Mouse (Mus musculus) testis, adult 10 weeks (tissue): ENCODE data around the gene Slc43a1. TPM values are rescaled to one million over a fixed set of nuclear protein-coding genes. Genes with fewer than 3 reads are reported as not detected.

ENCODE experiments used
- polyA plus RNA-seq: library from polyadenylated mRNA; stranded (reverse); fragments of 350-450 nt; fragmentation: Illumina TruSeq; extraction: RNeasy Lipid Tissue Mini Kit (QIAGEN cat#74804); gene quantifications from one replicate; pipeline ENCODE4 v1.2.3, GENCODE M21; 2014; ENCODE audit warnings: low read depth, low replicate concordance

Slc43a1 gene
- 0.11 TPM for polyA plus RNA-seq

DNA sequence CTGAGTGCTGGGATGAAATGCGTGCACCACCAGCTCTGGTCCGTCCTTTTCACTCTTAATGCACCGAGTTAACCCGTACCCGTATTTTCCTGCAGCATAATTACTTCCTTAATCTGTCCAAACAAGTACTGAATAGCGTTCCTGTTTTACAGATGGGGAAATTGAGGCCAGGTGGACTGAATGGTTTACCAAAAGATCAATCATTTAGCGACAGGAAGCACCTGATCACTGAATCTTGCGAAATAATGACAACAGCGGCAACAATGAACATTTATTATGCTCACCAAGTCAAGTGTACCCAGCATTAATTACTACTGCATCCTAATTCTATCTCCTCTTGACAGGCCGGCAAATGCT lies at the start of gene Slc43a1:
Slc43a1 (plus strand) TSS at position 258 of the 357 bp plus-strand sequence.

GRCm38 (mm10) chr2:84798493-84798921 lies 40.1 kb upstream of the Slc43a1 start, which contains the start of gene Ube2l6:
TSS of gene Ube2l6 (plus strand) at chr2:84798828.

DNA sequence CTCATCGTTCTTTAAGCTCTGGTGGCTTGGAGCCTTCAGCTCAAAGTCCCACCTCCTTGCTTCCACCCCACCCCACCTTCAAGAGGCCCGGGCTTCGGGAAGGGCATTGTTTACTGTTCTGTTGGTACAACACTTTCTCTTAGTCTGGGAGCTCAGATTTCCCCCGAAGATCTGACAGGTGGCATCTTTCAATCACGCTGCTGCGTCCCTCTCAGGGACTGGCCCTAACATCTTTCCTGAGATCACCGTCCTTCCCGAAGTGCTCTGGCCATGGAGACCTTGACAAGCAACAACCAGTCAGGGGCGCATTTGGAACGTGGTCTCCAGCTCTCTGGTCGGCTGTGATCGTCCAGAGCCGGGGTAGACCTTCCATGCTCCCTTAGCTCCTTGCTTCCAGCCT lies 16.1 kb upstream of the Slc43a1 start, which contains the start of gene Smtnl1:
Smtnl1 (minus strand) TSS at position 101 of the 400 bp plus-strand sequence.

GRCm38 (mm10) chr2:84826488-84827282 lies 12.0 kb upstream of the Slc43a1 start, which contains the start of gene Timm10:
TSS of gene Timm10 (plus strand) at chr2:84826997.

DNA sequence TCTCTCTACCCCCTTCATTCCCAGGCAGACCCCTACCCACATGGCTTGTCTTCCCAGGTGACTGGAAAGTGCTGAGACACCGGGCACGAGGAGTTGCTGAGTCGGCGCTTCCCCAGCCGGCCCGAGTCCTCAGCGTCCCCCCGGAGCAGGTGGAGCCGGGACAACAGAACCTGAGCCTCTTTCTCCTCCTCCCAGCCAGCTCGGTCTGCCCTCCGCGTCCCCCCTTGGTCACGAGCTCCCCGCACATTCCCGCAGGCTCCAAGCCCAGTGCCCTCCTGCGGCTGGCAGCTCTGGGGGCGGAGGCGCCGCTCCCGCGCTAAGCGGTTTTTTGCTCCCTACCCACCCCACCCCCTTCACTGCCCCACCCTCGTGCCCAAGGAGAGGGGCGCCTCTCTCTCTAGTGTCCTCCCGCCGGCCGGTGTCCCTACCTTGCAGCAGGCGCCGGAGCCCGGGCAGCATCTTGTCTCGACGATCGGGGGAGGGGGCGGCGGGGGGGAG lies 47.6 kb downstream of the Slc43a1 start, which contains the start of gene Rtn4rl2:
Rtn4rl2 (minus strand) TSS at position 477 of the 498 bp plus-strand sequence.

Other genes with a start within 250 kb of the Slc43a1 start
- gene Ctnnd1, start 188.1 kb upstream of the Slc43a1 start, polyA plus RNA-seq, result 79.3 TPM
- 4.5 TPM for gene Btbd18, start 179.8 kb upstream of the Slc43a1 start, polyA plus RNA-seq
- 5.3 TPM for gene Selenoh, start 168.1 kb upstream of the Slc43a1 start, polyA plus RNA-seq
- not detected for gene Gm28635, start 160.8 kb upstream of the Slc43a1 start, polyA plus RNA-seq
- 55.8 TPM for gene Med19, start 160.4 kb upstream of the Slc43a1 start, polyA plus RNA-seq
- gene Tmx2, start 159.7 kb upstream of the Slc43a1 start, polyA plus RNA-seq, result 70.8 TPM
- gene Zdhhc5, start 123.7 kb upstream of the Slc43a1 start, polyA plus RNA-seq, result 265 TPM
- 51.4 TPM for gene Clp1, start 111.5 kb upstream of the Slc43a1 start, polyA plus RNA-seq
- 3.0 TPM for gene Ypel4, start 104.8 kb upstream of the Slc43a1 start, polyA plus RNA-seq
- gene Gm19426, start 95.2 kb upstream of the Slc43a1 start, polyA plus RNA-seq, result not detected
- 12.6 TPM for gene Serping1, start 63.4 kb upstream of the Slc43a1 start, polyA plus RNA-seq
- gene Ube2l6, start 40.0 kb upstream of the Slc43a1 start, polyA plus RNA-seq, result 2.4 TPM
- 1.1 TPM for gene Smtnl1, start 16.2 kb upstream of the Slc43a1 start, polyA plus RNA-seq
- 1.9 TPM for gene Timm10, start 11.9 kb upstream of the Slc43a1 start, polyA plus RNA-seq
- not detected for gene Rtn4rl2, start 47.9 kb downstream of the Slc43a1 start, polyA plus RNA-seq
- 2.2 TPM for gene Slc43a3, start 97.7 kb downstream of the Slc43a1 start, polyA plus RNA-seq
- not detected for gene Prg2, start 141.6 kb downstream of the Slc43a1 start, polyA plus RNA-seq
- not detected for gene Prg3, start 149.4 kb downstream of the Slc43a1 start, polyA plus RNA-seq
- gene Ssrp1, start 198.4 kb downstream of the Slc43a1 start, polyA plus RNA-seq, result 103 TPM
- gene P2rx3, start 198.6 kb downstream of the Slc43a1 start, polyA plus RNA-seq, result 59.1 TPM
- gene Tnks1bp1, start 209.2 kb downstream of the Slc43a1 start, polyA plus RNA-seq, result 0.21 TPM